Mouse (Mus musculus): Measurements from ENCODE around the gene Zfp13.

Zfp13 gene

GRCm38 (mm10) chr17:23592208-23592925, 6.9 kb downstream of the Zfp13 start:
- peak; percentile 95 for DNase-seq (ENCODE audit: low read depth, low spot score)

- DNase-seq (ENCODE audit: low read depth, low spot score), result no peak
Measured at GRCm38 (mm10) chr17:23587253-23587652, 12.0 kb downstream of the Zfp13 start.

- peak; percentile 75 for DNase-seq (ENCODE audit: low read depth, low spot score)
Measured at GRCm38 (mm10) chr17:23585721-23586491, 13.4 kb downstream of the Zfp13 start.

- DNase-seq (ENCODE audit: low read depth, low spot score), result no peak
Measured at GRCm38 (mm10) chr17:23584786-23585185, 14.5 kb downstream of the Zfp13 start.

- no peak for DNase-seq (ENCODE audit: low read depth, low spot score)
Measured at GRCm38 (mm10) chr17:23575951-23576552, 23.2 kb downstream of the Zfp13 start.

GRCm38 (mm10) chr17:23574130-23574529, 25.2 kb downstream of the Zfp13 start:
- DNase-seq (ENCODE audit: low read depth, low spot score), result no peak

- no peak for DNase-seq (ENCODE audit: low read depth, low spot score)
Measured at GRCm38 (mm10) chr17:23572059-23572458, 27.2 kb downstream of the Zfp13 start.

GRCm38 (mm10) chr17:23571084-23571483, 28.2 kb downstream of the Zfp13 start:
- no peak for DNase-seq (ENCODE audit: low read depth, low spot score)

GRCm38 (mm10) chr17:23570017-23570416, 29.3 kb downstream of the Zfp13 start:
- DNase-seq (ENCODE audit: low read depth, low spot score), result no peak

GRCm38 (mm10) chr17:23568370-23568769, 30.9 kb downstream of the Zfp13 start:
- no peak for DNase-seq (ENCODE audit: low read depth, low spot score)

- DNase-seq (ENCODE audit: low read depth, low spot score), result no peak
Measured at GRCm38 (mm10) chr17:23566787-23567186, 32.5 kb downstream of the Zfp13 start.

GRCm38 (mm10) chr17:23564368-23564715, 34.9 kb downstream of the Zfp13 start:
- DNase-seq (ENCODE audit: low read depth, low spot score), result no peak

- peak; percentile 96 for DNase-seq (ENCODE audit: low read depth, low spot score)
Measured at GRCm38 (mm10) chr17:23563595-23564367, 35.5 kb downstream of the Zfp13 start, which contains the start of gene Zfp213. Gene Zfp213 (minus strand): TSS chr17:23564238.

- no peak for DNase-seq (ENCODE audit: low read depth, low spot score)
Measured at GRCm38 (mm10) chr17:23559767-23560166, 39.5 kb downstream of the Zfp13 start.

GRCm38 (mm10) chr17:23555243-23555916, 43.9 kb downstream of the Zfp13 start:
- no peak for DNase-seq (ENCODE audit: low read depth, low spot score)

- no peak for DNase-seq (ENCODE audit: low read depth, low spot score)
Measured at GRCm38 (mm10) chr17:23554321-23554720, 45.0 kb downstream of the Zfp13 start.

GRCm38 (mm10) chr17:23553634-23554120, 45.6 kb downstream of the Zfp13 start:
- DNase-seq (ENCODE audit: low read depth, low spot score), result no peak

- DNase-seq (ENCODE audit: low read depth, low spot score), result no peak
Measured at GRCm38 (mm10) chr17:23552896-23553633, 46.2 kb downstream of the Zfp13 start.

GRCm38 (mm10) chr17:23551963-23552362, 47.3 kb downstream of the Zfp13 start:
- DNase-seq (ENCODE audit: low read depth, low spot score), result no peak

- DNase-seq (ENCODE audit: low read depth, low spot score), result no peak
Measured at GRCm38 (mm10) chr17:23551416-23551815, 47.9 kb downstream of the Zfp13 start.

Data from retina, adult 2 months (tissue).